Mouse (Mus musculus) thymus, adult 18-20 months (tissue): ENCODE data around the gene 1110051M20Rik.

Experiments used
- DNase-seq, 2 experiments: peaks; one replicate each; pipeline ENCODE4 v3.0.0; 2022; ENCODE audit warnings: mixed read lengths in 2 of 2

1110051M20Rik gene

GRCm38 (mm10) chr2:91300784-91301183 lies 143.7 kb downstream of the 1110051M20Rik start:
- DNase-seq = no peak

GRCm38 (mm10) chr2:91299156-91299555 lies 145.3 kb downstream of the 1110051M20Rik start:
- DNase-seq = no peak

- no peak for DNase-seq
Measured at GRCm38 (mm10) chr2:91295895-91296294, 148.6 kb downstream of the 1110051M20Rik start.

GRCm38 (mm10) chr2:91294226-91294625 lies 150.3 kb downstream of the 1110051M20Rik start:
- DNase-seq = no peak

GRCm38 (mm10) chr2:91291197-91292007 lies 153.1 kb downstream of the 1110051M20Rik start:
- DNase-seq = no peak

GRCm38 (mm10) chr2:91287563-91287962 lies 156.9 kb downstream of the 1110051M20Rik start:
- no peak for DNase-seq

GRCm38 (mm10) chr2:91285885-91286505 lies 158.5 kb downstream of the 1110051M20Rik start:
- DNase-seq = no peak

- no peak for DNase-seq
Measured at GRCm38 (mm10) chr2:91284375-91285199, 159.9 kb downstream of the 1110051M20Rik start.

GRCm38 (mm10) chr2:91283972-91284371 lies 160.5 kb downstream of the 1110051M20Rik start:
- DNase-seq = no peak

- DNase-seq = no peak
Measured at GRCm38 (mm10) chr2:91281366-91281765, 163.1 kb downstream of the 1110051M20Rik start.

GRCm38 (mm10) chr2:91279372-91279755 lies 165.1 kb downstream of the 1110051M20Rik start:
- no peak for DNase-seq

GRCm38 (mm10) chr2:91278749-91279371 lies 165.6 kb downstream of the 1110051M20Rik start:
- DNase-seq = no peak

GRCm38 (mm10) chr2:91269687-91270133 lies 174.8 kb downstream of the 1110051M20Rik start:
- DNase-seq = no peak

- no peak for DNase-seq
Measured at GRCm38 (mm10) chr2:91268706-91269105, 175.8 kb downstream of the 1110051M20Rik start.

GRCm38 (mm10) chr2:91268042-91268441 lies 176.5 kb downstream of the 1110051M20Rik start:
- DNase-seq = no peak

GRCm38 (mm10) chr2:91264711-91265681 lies 179.5 kb downstream of the 1110051M20Rik start, which contains the start of gene Arfgap2:
TSS of gene Arfgap2 (plus strand) at chr2:91264974.
- DNase-seq = peak; percentile 92 to 95

- no peak for DNase-seq
Measured at GRCm38 (mm10) chr2:91263692-91264660, 180.5 kb downstream of the 1110051M20Rik start.

GRCm38 (mm10) chr2:91259493-91259892 lies 185.0 kb downstream of the 1110051M20Rik start:
- no peak for DNase-seq

- no peak for DNase-seq
Measured at GRCm38 (mm10) chr2:91258830-91259229, 185.7 kb downstream of the 1110051M20Rik start.

GRCm38 (mm10) chr2:91258054-91258453 lies 186.4 kb downstream of the 1110051M20Rik start:
- no peak for DNase-seq
